17 mouse cellular contexts compared by ENCODE assay signal in genomic region chr11:97477431-97477830, GRCm38 (mm10). TPM values are rescaled to one million over a fixed set of nuclear protein-coding genes. Genes with fewer than 3 reads are reported as not detected.
A peak's percentile ranks its signal among the peaks of the same experiment; 100 is the strongest.
DNase-seq lines count a peak whose midpoint lies in the region; TF ChIP-seq lines count a peak whose summit lies in the region.
"Had no signal": no experiment of that assay in that cellular context is flagged by ENCODE, and none has a peak within 500 bp of the region (broad histone marks: within the 10 kb centered on the region; RNA-seq: fewer than 3 reads in every experiment).

No protein-coding gene starts in this region.

- H3K4me1 ChIP-seq in cerebellum, adult 2 months (ENCODE audit: control insufficient read depth, insufficient read depth, low read length) = peaks cover 34% of the 10 kb centered on the region
- H3K4me1 ChIP-seq: hindbrain, embryonic 15.5 days; midbrain, embryonic 13.5 days had no signal

- TF ChIP-seq POLR2A in cerebellum, adult 2 months (IDR thresholded peaks at IDR 0.05; ENCODE audit: borderline replicate concordance, insufficient read depth, low read length) = no peak

- DNase-seq in cerebellum, adult 2 months = peak; percentile 79 to 86
- no peak for DNase-seq in cerebellum, postnatal 10 days
- peak; percentile 73 for DNase-seq in urinary bladder, postnatal 14 days (ENCODE audit: low spot score)
- no peak for DNase-seq in urinary bladder, adult 2 months (ENCODE audit: low spot score)
- peak; percentile 52 for DNase-seq in fibroblast of lung, adult 2 months (ENCODE audit: low read depth)
- no peak for DNase-seq in layer of hippocampus, postnatal 14 days (ENCODE audit: low spot score in 2 of 2)
- DNase-seq in c-Kit-positive CD71-positive TER-119-positive erythroid progenitor cells, embryonic 14.5 days (ENCODE audit: low spot score) = no peak
- DNase-seq: lung, postnatal 4 days; spleen, adult 18-20 months had no signal

- 16% methylated on average over 7 of the region's 7 CpGs for WGBS in cerebellum, adult 2 months

- no peaks in the 10 kb centered on the region for H3K27me3 ChIP-seq in cerebellum, adult 2 months (ENCODE audit: control insufficient read depth, insufficient read depth, low read length)
- H3K27me3 ChIP-seq: heart, embryonic 15.5 days; hindbrain, embryonic 15.5 days; limb, embryonic 13.5 days; midbrain, embryonic 13.5 days; Patski had no signal

- no peak for TF ChIP-seq CTCF in cerebellum, adult 2 months (IDR thresholded peaks at IDR 0.05; ENCODE audit: borderline replicate concordance, insufficient read depth, low read depth, low read length)

- no peak overlapping the region for H3K4me3 ChIP-seq in cerebellum, adult 2 months (replicated peaks; ENCODE audit: insufficient read depth, low read depth, low read length)
- H3K4me3 ChIP-seq: heart, embryonic 15.5 days; hindbrain, embryonic 15.5 days; limb, embryonic 13.5 days; midbrain, embryonic 13.5 days had no signal

- peak overlapping the region; percentile 88 for H3K27ac ChIP-seq in cerebellum, adult 2 months (ENCODE audit: insufficient read depth, low read length)
- H3K27ac ChIP-seq: heart, embryonic 15.5 days; hindbrain, embryonic 15.5 days; limb, embryonic 13.5 days; midbrain, embryonic 13.5 days had no signal

RNA-seq across cellular contexts. Expression of gene 4933428G20Rik, which starts 22.7 kb away (rescaled TPM):
- not detected in 2 replicates for polyA plus RNA-seq in cerebellum, adult 2 months (2012; rRNA removed)
- polyA plus RNA-seq in urinary bladder, adult 2 months (2012; rRNA removed) = not detected in 2 replicates
- total RNA-seq in layer of hippocampus, postnatal 14 days (2021) = not detected
- total RNA-seq: left cerebral cortex, adult 18-20 months had no signal
- polyA plus RNA-seq: CD4-positive, CD25-positive, alpha-beta regulatory T cell, adult 4 months; neural tube, embryonic 11.5 days had no signal

Comparison
In these comparisons a context has a peak if more than half of its experiments do, and no peak if none do; other contexts are left out.
1. DNase-seq: peak in cerebellum, adult 2 months (2 of 2), urinary bladder, postnatal 14 days (single experiment) and fibroblast of lung, adult 2 months (single experiment); none in cerebellum, postnatal 10 days (0 of 2), urinary bladder, adult 2 months (single experiment), layer of hippocampus, postnatal 14 days (0 of 2) and c-Kit-positive CD71-positive TER-119-positive erythroid progenitor cells, embryonic 14.5 days (single experiment).